Mouse (Mus musculus) cerebellum, adult 9-11 months (tissue): Measurements from ENCODE around the gene Tead2.

Source experiments
- DNase-seq: peaks from one replicate; pipeline ENCODE4 v3.0.0; 2022

Gene Tead2

DNA sequence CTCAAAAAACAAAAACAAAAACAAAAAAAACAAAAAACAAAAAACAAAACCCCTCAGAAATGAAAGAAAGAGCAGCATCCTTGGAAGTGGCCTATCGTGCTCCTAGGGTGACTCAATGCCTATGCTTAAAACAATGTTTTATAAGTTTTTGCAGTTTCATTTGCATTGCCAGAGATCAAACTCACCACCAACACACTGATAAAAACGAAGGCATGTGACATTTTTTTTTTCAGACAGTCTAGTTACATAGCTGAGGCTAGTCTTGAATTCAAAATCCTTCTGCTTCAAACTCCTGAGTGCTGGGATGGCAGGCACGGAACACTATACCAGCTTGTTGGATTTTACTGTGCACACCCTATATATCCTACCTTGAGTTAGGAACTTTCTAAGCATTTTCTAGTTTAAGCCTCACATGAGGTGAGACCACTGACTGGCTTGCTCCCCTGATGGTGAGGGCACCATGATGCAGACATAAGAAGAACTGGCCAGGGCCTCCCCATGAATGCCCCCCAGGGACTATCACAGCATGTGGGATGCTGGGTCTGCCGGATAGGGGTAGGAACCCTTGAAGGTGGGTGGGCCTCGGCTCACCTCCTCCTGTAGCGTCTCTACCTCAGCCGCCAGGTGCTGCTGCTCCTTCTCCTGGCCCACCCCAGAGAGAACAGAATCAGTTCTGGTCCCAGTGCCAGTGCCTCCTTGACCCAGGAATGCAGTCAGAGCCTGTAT is 22.8 kb upstream of the Tead2 start:
- DNase-seq, result peak; percentile 71

- peak; percentile 85 for DNase-seq
Measured at GRCm38 (mm10) chr7:45193406-45193805, 22.1 kb upstream of the Tead2 start.

DNA sequence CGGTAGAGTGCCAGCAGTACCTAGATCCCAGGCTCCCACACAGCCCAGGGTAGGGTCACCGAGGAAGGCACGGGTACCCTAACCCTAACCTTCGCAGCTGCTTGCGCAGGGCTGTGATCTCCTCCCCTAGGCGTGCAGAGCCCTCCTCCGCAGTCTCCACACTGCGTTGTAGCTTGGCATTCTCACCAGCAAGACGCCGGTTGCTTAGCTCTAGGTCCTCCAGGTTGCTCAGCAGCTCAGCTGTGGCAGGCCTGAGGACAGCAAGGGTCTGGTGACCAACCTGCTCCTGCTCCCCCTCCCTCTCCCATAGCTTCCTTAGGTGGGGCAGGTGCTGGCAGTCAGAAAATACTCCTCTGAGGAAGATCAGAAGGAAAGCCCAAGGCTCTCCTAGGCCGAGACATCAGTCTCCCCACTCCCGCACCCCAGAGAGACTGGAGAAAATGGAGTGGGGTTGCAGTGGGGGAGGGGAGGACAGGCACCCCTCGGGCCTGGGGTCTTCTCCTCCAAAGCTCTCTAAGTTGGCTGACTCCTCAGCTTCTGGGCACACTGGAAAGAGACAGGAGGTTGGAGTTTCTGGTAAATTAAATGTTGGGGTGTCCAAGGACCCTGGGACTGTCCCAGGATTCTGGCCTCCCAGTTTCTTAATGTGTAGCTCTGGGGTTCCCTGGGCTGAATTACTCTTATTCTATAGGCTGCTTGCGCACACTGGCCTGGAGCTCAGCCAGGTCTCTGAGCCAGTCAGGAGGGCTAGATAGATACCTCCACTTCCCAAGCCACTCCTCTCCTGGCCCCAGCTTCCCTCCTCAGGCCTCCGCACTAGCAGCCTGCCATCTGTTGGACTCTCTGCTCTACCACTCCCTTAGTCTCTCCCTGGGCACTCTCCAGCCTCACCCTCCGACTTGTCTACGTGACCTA is 21.4 kb upstream of the Tead2 start:
- DNase-seq, result peak; percentile 84

- DNase-seq, result peak; percentile 80
Measured at GRCm38 (mm10) chr7:45195341-45196175, 20.0 kb upstream of the Tead2 start.

DNA sequence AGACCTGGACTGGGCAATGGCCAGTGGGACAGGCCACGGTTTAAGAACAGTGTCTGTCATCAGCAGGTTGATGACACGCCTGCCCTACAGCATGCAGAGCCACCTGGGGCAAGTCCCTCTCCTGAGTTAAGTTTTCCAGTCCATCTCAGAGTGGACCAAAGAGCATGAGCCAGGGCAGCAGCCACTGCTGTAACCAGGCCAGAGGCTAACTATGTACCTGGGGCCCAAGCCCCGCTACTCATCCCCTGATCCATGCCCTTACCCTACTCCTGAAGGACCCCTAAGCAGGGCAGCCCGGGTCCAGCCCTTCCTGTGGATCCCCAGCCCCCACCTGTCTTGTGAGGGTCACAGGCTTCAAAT is 19.4 kb upstream of the Tead2 start:
- no peak for DNase-seq

GRCm38 (mm10) chr7:45196994-45197393 is 18.6 kb upstream of the Tead2 start:
- peak; percentile 52 for DNase-seq

DNA sequence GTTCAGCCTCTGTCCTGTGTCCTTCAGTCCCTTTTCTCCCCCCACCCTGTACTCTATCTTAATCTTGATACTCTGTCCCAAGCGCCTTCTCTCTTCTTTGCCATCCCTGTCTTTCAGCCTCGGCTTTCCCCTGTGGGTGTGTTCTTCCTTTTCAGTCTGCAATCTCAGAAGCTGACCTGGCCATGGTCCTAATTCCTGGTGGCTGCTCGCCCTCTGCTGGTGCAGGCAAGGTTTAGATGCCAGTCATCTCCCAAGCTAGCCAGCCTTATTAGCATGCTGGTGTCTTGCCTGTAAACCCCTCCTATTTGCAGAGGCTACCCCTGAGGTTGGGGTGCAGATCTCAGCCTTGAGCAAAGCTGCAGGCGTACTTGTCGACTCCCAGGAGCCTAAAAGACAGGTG is 17.1 kb upstream of the Tead2 start:
- DNase-seq, result peak; percentile 93

- DNase-seq, result peak; percentile 57
Measured at GRCm38 (mm10) chr7:45198961-45199360, 16.6 kb upstream of the Tead2 start.

GRCm38 (mm10) chr7:45202654-45203053 is 12.9 kb upstream of the Tead2 start:
- DNase-seq, result no peak

DNA sequence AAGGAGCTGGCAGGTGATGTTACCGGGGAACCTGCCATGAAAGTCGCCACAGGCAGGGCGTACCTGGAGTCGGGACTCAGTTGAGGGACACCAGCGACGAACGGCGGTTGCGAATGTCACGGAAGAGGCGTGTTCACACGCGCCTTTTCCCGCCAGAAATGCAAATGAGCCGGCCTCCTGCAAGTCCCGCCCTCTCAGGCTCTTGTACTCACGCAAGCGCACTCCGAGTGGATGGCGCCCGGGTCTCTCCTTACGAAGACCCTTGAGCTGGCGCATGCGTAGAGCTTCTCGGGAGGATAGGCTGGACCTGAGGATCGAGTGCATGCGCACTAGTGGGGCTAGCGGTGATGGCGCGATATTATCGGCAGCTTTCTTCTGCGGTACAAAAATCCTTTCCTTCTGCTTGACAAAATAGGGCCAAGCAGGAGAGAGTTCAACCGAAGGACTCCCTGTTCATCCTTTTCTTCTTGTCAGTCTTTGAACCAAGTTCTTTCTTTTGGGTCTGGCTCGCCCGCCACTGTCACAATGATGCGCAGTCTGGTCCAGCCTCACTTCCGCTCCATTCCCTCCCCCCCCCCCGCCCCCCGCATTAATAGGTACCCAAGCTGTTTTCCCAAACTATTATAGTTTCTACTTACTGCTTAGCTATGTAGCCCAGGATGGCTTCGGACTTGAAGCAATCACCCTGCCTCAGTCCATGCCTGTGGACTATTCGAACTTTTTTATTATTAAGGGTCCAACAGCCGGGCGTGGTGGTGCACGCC is 11.0 kb upstream of the Tead2 start, which contains the start of gene Ccdc155:
Gene Ccdc155 (minus strand): TSS at position 513 of the 764 bp plus-strand sequence.
- DNase-seq, result peak; percentile 97

DNA sequence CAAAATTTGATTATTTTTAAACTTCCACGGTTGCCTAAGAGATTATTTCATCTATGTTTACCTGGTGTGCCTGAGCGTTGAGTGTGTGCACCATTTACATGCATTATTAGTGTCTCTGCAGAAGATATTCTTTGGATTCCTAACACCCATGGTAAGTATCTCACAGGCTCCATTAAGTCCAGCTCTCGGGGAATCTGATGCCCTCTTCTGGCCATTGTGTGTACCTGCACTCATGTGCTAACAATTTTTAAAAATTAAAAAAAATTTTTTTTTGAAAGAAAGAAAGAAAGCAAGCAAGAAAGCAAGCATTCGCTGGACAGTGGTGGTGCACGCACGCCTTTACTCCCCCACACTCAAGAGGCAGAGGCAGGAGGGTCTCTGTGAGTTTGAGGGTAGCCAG is 7.3 kb upstream of the Tead2 start:
- no peak for DNase-seq

- DNase-seq, result no peak
Measured at GRCm38 (mm10) chr7:45211070-45211469, 4.5 kb upstream of the Tead2 start.

GRCm38 (mm10) chr7:45211851-45212251 is 3.7 kb upstream of the Tead2 start, which contains the start of gene Dkkl1:
Gene Dkkl1, minus strand, starts transcription at chr7:45212147.
- DNase-seq, result no peak

GRCm38 (mm10) chr7:45212356-45212755 is 3.2 kb upstream of the Tead2 start:
- no peak for DNase-seq

DNA sequence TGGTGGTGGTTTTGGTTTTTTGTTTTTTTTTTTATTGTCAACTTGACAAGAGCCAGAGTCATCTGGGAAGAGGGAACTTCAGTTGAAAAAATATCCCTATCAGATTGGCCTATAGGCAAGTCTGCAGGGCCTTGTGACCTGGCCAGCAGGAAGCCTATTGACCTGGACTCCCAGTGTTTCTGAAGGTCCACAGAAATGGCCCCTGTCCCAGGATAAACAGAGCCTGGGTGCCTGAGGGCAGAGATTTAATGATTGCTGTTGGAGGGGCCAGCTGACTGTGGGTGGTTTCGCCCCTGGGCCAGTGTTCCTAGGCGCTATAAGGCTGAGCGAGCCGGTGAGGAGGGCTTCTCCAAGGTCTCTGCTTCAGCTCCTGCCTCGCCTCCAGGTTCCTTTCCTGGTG is 1.8 kb upstream of the Tead2 start:
- DNase-seq, result no peak

GRCm38 (mm10) chr7:45216442-45217183 is 1.1 kb downstream of the Tead2 start:
- DNase-seq, result no peak

GRCm38 (mm10) chr7:45221680-45222079 is 6.1 kb downstream of the Tead2 start:
- DNase-seq, result no peak

GRCm38 (mm10) chr7:45224826-45225225 is 9.3 kb downstream of the Tead2 start:
- DNase-seq, result no peak

DNA sequence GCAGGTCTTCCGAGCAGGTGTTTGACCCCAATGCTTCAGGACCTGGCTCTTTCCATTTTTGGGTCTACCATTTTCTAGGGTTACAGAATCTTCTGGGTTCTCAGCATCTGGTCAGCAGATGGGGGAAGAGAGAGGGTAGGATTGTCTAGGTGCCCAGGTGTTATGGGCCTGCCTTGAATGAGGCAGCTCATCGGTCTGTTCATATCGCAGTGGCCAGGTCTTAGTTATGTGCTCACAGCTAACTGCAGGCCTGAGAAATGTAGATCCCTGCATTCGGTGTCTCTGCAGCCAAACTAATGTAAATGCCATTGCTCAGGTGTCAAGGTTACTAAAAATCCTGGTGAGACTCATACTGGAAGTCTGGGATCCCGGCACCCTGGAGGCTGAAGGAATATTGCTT is 10.9 kb downstream of the Tead2 start:
- no peak for DNase-seq

GRCm38 (mm10) chr7:45228548-45228947 is 13.0 kb downstream of the Tead2 start:
- no peak for DNase-seq

DNA sequence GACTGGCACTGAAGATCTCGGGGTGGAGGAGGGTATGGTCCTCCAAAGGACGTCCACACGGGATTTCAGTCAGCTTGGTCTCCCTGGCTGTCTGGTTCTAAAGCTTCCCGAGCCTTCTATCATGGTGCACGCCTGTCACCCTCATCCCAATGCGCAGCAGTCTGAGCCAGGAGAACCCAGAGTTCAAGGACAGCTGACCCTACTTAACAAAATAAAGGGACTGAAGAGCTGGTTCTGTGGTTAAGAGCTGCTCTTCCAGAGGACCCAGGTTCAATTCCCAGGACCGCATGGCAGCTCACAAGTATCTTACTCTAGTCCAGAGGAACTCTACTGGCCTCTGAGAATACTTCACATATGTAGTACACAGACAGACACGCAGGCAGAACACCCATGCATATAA is 13.5 kb downstream of the Tead2 start:
- DNase-seq, result no peak
